Mouse (Mus musculus): Measurements from ENCODE around the gene 1700012P22Rik.

The 1700012P22Rik gene

GRCm38 (mm10) chr4:144438672-144439071 is at the start of gene 1700012P22Rik:
Gene 1700012P22Rik (minus strand): TSS chr4:144438772.
- DNase-seq (ENCODE audit: extremely low read depth, low read depth, low spot score): no peak

- DNase-seq (ENCODE audit: extremely low read depth, low read depth, low spot score): no peak
Measured at GRCm38 (mm10) chr4:144468091-144468490, 29.5 kb upstream of the 1700012P22Rik start.

DNA sequence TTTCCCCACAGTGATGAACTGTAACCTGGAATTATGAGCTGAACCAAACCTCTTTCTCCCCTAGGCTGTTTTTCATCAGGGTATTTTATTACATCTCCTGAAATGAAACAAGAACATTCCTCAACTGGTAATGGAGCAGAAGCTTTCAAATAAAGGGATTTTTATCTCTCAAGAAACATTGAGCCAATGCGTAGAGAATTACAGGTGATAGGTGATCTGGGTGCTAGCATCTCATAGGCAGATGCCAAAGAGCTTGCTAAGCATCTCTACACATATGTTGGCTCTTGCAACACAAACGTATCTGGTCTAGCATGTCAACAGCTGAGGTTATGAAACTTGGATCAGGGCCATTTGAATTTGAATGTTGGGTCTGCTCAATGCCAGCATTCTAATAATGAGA is 26.6 kb upstream of the 1700012P22Rik start:
- DNase-seq (ENCODE audit: extremely low read depth, low read depth, low spot score): peak; percentile 98

DNA sequence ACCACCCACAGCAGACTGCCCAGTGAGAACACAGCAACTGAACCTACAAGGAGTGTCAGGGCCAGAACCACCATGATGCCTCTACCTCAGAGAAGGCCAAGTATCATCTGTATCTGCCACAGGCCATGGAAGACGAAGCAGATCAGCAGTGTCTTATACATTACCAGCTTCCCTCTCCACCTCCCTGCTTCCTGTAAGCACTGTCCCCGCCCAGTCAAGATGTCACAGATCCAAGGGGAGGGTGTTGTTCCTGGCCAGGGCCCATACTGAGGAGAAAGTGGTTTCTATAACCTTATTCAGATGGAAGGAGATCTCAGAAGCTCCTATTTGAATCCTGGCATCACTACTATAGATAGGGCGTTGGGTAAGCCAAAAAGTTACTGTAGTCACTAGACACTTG is 25.1 kb upstream of the 1700012P22Rik start, which contains the start of gene Aadacl3:
Gene Aadacl3, minus strand, starts transcription at position 101 of the 400 bp plus-strand sequence.
- no peak for DNase-seq (ENCODE audit: extremely low read depth, low read depth, low spot score)

DNA sequence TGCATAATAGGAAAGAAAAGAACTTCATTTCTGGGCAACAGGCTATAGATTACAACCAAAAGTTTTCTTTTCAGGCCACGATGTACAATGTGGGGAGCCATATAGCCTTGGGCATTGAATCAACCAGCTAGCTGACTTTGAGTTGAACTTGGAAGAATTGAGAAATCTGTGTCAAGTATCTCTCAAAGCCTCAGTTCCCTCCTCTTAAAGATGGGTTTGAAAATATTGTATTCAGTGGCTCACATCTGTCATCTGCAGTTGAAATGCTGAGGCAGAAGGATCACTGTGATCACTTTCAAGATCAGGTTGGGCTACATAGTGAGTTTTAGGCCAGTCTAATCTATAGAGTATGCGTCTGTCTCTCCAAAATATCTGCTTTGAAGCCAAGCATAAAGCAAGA is 14.6 kb upstream of the 1700012P22Rik start, which contains the start of gene Gm9944:
Gene Gm9944, minus strand, starts transcription at position 101 of the 400 bp plus-strand sequence.
- no peak for DNase-seq (ENCODE audit: extremely low read depth, low read depth, low spot score)

- DNase-seq (ENCODE audit: extremely low read depth, low read depth, low spot score): peak; percentile 99
Measured at GRCm38 (mm10) chr4:144448546-144448945, 10.0 kb upstream of the 1700012P22Rik start.

GRCm38 (mm10) chr4:144441582-144441981 is 3.0 kb upstream of the 1700012P22Rik start:
- DNase-seq (ENCODE audit: extremely low read depth, low read depth, low spot score): peak; percentile 97

DNA sequence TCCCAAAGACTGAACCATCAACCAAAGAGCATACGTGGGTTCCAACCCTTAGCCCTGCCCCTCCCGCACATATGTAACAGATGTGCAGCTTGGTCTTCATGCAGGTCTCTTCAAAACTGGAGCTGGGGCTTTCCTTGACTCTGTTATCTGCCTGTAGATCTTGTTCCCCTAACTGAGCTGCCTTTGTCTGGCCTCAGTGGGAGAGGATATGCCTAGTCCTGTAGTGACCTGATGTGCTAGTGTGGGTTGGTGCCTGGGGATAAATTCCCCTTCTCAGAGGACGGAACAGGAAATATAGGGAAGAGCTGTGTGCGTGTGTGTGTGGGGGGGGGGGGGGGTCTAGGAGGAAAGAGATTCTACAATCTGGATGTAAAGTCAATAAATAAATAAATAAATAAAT is 2.5 kb upstream of the 1700012P22Rik start:
- peak; percentile 91 for DNase-seq (ENCODE audit: extremely low read depth, low read depth, low spot score)

- peak; percentile 91 for DNase-seq (ENCODE audit: extremely low read depth, low read depth, low spot score)
Measured at GRCm38 (mm10) chr4:144433216-144433615, 5.4 kb downstream of the 1700012P22Rik start.

DNA sequence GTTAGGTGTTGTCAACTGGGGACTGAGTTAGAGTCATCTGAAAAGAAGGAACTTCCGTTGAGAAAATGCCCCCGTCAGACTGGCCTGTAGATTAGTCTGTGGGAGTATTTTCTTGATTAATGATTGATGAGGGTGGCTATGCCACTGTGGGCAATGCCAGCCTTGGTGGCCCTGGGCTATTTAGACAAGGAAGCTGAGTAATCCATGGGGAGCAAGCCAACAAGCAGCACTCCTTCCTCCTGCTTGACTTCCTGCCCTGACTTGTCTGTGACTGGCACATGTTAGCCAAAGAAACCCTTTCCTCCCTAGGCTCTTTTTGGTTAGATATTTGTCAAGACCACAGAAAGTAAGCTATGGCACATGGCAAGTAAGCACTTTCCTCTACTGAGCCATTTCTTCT is 7.8 kb downstream of the 1700012P22Rik start:
- peak; percentile 93 for DNase-seq (ENCODE audit: extremely low read depth, low read depth, low spot score)

DNA sequence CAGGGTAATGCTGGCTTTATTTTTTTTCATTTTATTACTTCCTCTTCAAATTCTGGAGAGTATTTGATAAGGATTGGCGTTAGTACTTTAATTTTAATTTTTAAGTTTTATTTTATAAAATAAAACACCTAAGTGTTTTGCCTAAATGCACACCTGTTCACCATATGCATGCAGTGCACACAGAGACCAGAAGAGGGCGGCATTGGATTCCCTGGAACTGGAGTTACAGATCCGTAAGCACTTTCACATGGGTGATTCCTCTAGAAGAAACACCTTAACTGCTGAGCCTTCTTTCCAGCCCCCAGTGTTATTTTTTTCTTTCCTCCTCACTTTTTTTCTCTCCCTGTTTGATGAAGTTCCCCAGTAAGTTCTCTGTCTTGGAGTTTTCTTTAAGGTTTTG is 9.7 kb downstream of the 1700012P22Rik start:
- no peak for DNase-seq (ENCODE audit: extremely low read depth, low read depth, low spot score)

DNA sequence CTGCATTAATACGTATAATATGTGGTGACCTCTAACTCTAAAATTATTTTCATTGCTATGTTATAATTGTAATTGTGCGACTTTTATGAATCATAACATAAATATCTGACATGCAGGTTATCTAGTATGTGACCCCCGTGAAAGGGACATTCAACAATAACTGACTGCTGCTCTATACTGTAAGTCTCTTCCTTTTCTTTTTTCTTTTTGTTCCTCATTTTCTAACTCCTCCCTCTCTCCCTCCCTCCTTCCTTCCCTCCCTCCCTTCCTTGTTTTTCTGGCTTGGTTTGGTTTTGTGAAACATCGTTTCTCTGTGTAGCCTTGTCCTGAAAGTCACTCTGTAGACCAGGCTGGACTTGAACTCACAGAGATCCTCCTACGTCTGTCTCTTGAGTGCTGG is 14.0 kb downstream of the 1700012P22Rik start:
- DNase-seq (ENCODE audit: extremely low read depth, low read depth, low spot score): no peak

DNA sequence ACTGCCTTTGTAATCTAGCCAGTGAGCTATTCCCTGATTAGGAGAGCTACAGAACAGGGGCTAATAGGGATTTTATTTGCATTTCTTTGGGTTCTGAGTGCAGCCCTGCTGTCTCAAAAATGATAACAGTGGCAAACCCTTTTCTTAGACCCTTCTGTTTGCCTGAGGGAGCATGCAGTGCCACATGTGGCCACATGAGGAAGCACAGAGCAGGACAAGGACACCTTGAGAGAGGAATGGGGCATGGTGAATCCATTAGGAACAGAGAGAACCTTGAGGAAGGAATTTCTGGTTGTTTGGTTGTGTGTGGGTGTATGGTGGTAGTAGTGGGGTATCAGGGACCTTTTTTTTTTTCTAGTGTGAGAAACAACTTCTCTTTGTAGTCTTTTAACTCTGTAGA is 17.9 kb downstream of the 1700012P22Rik start:
- no peak for DNase-seq (ENCODE audit: extremely low read depth, low read depth, low spot score)

DNA sequence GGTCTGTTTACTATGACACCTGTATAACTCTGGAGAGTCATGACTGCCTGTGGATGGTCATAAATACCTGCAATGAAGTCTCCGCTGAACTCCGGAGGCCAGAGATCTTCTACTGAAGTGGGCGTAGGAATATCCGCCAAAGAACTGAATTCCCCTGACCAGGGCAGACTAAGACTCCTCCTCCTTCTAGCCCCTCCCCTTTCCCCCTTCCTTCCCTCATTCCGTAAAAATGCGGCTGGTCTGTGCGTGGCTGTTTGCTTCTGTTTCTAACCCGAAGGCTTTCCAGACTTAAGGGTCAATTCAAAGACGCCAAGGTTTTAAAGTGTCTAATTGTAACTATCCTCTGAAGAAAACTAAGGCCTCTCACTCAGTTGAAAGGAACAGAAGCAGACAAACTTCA is 30.3 kb downstream of the 1700012P22Rik start, which contains the start of gene Pramef12:
Gene Pramef12, minus strand, starts transcription at position 175 of the 400 bp plus-strand sequence.
- no peak for DNase-seq (ENCODE audit: extremely low read depth, low read depth, low spot score)

GRCm38 (mm10) chr4:144406261-144406660 is 32.3 kb downstream of the 1700012P22Rik start:
- DNase-seq (ENCODE audit: extremely low read depth, low read depth, low spot score): no peak

- DNase-seq (ENCODE audit: extremely low read depth, low read depth, low spot score): peak; percentile 45
Measured at GRCm38 (mm10) chr4:144404456-144405086, 34.0 kb downstream of the 1700012P22Rik start.

- no peak for DNase-seq (ENCODE audit: extremely low read depth, low read depth, low spot score)
Measured at GRCm38 (mm10) chr4:144402712-144403111, 35.9 kb downstream of the 1700012P22Rik start.

GRCm38 (mm10) chr4:144396316-144396715 is 42.3 kb downstream of the 1700012P22Rik start:
- no peak for DNase-seq (ENCODE audit: extremely low read depth, low read depth, low spot score)

DNA sequence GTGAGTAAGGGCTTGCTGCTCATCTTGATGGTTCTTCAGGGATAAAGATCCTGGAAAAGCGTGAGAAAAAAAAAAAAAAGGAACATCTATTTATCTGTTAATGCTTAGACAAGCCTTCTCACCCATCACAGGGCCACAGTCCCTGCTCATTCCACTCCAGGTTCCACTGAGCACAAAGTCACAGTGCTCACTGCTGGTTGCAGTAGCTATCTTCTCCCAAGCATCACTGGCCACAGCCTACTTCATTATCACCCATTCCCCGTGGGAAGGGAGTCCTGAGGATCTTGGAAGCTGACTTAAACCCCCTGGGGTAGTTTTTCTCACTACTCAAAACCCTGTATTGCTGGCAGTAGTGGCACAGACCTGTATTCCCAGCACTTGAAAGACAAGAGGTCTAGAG is 60.7 kb downstream of the 1700012P22Rik start, which contains the start of gene Pramef20:
Gene Pramef20, minus strand, starts transcription at position 23 of the 400 bp plus-strand sequence.
- no peak for DNase-seq (ENCODE audit: extremely low read depth, low read depth, low spot score)

All from fat pad, adult 2 months (tissue).